Mouse (Mus musculus) bone marrow, adult 2 months (tissue): Measurements from ENCODE around the gene Tuba1a.

Experiments
- CTCF ChIP-seq: fragments of 200-500 bp; IDR thresholded peaks from 2 replicates; pipeline ENCODE4 v1.5.1; 2011; ENCODE audit warnings: low read length, control low read depth; ENCODE audit not compliant: control insufficient read depth, insufficient read depth
- POLR2A ChIP-seq: fragments of 200-500 bp; IDR thresholded peaks from 2 replicates; pipeline ENCODE4 v1.6.1; 2011; ENCODE audit warnings: low read depth, mild to moderate bottlenecking, control low read depth, low read length, borderline replicate concordance; ENCODE audit not compliant: control insufficient read depth

DNA sequence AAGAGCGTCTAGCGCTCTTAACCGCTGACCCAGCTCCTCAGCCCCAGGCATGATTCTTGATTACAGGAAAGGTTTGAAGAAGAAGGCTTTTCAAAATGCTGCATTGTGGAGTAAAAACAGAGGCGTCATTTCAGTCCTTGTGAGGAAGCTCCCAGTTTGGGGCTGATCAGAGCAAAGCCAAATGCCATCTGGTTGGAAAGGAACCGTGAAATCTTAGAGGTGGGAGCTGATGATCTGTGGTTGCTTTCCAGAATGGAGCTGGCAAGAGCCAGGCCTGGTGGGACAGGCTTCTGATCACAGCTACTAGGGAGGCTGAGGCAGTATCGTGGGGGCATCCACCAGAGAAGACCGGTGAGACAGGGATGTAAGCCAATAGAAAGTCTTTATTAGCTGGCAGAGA is 43.3 kb upstream of the Tuba1a start:
- TF ChIP-seq CTCF (no peak), POLR2A (no peak)
